Mouse (Mus musculus) liver, adult 2 months (tissue): ENCODE measurements around the gene Prss57.
A peak's percentile ranks its signal among the peaks of the same experiment; 100 is the strongest.

ENCODE experiments used
- CTCF ChIP-seq: fragments of 200-500 bp; IDR thresholded peaks from 2 replicates; pipeline ENCODE4 v1.5.1; 2011; ENCODE audit warnings: low read depth, low read length, control low read depth
- POLR2A ChIP-seq: fragments of 200-500 bp; IDR thresholded peaks from 2 replicates; pipeline ENCODE4 v1.6.1; 2011; ENCODE audit warnings: low read length, control low read depth; ENCODE audit not compliant: insufficient read depth; ENCODE audit errors: extremely low read depth

DNA sequence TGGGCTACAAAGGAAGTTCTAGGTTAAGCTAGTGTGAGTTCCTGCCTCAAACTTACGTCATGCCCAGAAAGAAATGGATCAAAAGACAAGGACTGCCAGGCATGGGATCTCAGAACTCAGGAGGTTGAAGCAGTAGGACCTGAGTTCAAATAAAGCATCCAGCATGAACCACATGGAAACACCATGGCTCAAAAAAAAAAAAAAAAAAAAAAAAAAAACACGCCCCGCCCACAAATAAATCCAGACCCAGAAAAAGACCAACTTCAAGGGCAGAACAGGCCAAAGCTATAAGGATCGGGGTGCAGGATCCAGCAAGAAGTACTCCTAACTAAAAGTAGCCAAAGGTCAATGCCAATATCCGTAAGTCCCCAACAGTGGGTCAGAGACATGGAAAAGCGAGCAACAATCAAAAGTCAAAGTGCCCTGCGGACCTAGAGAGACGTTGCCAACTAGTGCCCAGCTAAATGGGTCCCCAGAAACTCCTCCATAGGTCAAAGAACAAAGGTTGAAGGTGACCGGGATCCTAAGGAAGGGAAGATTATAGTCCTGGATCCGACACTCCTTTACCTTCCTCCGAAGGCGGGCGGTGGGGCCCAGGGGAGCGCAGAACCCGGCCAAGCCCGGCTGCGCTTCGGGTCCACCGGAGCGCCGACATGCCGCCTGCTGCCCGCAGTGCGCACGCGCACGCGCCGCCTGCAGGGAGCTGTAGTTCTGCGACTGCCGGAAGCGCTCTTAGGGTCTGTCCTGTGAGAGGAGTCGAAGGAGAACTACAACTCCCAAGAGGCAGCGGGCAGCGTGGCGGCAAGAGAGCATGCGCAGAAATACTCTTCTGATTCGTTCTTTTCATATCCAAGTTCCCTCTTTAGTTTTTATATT lies 44.6 kb downstream of the Prss57 start, which contains the start of gene Polrmt:
- peak; percentile 65; the same call in 1 of the 2 replicates for TF ChIP-seq POLR2A
- peak; percentile 41 for TF ChIP-seq CTCF
